Mouse (Mus musculus) T-cell, adult 2 months (primary cell): ENCODE results near the gene Dip2c.

ENCODE experiments used
- DNase-seq: peaks from one replicate; pipeline ENCODE4 v3.0.0; 2022; ENCODE audit warnings: low spot score

The Dip2c gene

DNA sequence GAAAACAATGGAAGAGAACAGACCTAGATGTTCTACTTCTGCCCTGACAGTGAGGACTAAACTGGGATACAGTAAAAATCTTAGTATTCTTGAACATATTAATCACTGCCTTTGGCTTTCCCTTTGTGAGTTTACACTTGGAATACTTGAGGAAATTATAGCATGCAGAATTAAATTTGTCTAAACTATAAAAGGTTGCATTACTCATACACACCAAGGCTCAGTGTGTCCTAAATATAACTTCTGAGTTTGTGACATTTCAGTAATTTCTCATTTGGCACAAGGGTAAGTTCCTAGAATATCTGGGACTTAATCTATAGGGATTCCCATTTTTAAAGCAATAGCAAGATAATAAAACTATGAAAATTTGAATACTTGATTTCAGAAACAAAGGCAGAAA lies 262.2 kb downstream of the Dip2c start:
- no peak for DNase-seq

DNA sequence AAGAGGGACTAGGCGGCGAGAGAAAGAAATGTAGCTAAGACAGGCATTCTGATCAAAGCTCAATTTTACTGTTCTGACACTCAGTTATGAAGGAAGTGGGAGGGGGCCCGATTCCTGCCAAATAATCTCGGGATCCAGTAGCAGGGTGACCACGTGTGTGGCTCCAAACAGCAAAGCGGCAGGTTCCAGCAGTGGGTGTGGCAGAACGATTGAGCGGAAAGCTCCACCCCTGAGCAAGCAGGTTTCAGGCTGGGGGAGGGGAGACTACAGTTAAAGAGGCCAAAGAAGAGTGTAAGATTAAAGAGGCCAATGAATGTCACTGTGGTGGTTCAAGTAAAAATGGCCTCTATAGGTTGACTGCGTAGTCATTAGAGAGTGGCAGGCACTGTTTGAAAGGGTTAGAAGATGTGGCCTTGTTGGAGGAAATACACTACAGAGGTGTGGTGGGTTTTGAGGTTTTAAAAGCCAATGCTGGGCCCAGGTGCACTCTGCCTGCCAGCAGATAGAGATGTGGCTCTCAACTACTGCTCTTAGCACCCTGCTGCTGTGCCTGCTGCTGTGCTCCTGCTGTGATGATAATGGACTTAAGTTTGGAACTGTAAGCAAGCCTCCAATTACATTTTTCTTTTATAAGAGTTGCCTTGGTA lies 271.5 kb downstream of the Dip2c start:
- no peak for DNase-seq

DNA sequence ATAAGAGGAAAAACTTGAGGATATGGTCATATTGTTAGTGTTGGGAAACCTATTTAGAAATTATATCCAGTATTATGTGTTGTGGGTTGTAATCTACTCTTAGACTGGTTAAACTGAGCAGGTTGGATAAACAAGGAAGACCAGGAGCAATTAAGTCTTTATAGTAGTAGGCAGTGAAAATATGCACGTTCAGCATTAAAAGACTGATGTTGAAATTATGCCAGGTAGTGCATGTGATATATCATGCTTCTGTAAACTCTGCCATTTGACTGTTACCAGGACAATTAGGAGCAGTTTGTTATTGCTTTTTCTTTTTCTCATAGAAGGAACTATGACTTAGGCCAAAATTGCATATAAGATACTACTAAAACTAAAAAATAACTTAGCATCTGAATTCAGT lies 285.8 kb downstream of the Dip2c start:
- no peak for DNase-seq

DNA sequence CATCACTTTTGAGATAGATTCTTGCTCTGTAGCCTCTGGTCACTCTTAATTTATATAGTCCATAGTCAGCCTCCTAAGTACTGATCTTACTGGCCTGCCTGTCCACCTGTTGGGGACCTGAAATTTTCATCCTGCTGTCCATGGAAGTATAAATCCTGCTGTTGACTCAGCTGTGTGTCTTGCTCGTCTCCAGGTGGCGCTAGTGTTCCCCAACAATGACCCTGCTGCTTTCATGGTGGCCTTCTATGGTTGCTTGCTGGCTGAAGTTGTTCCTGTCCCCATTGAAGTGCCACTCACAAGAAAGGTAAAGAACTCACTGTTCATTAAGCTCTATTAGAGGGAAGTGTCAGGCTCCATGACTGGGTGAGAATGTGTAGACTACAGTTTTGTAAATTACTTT lies 286.6 kb downstream of the Dip2c start:
- peak; percentile 44 for DNase-seq

DNA sequence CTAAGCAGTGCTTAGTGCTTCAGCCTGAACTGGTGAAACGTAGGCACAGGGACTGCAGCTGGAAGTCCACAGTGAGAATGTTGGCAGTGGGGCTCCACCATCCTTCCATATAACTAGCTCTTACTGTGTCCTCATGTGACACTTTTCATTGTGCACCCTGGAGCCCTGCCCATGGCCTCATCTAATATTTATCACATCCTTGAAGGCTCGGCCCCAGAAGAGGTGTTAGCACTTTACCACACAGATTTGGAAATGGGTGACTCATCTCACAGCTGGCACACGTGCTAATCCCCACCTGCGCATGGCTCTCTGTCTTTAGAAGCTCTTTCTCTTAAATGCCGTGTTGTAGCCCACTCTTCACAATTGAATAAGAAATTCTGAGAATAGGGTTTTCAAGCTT lies 292.5 kb downstream of the Dip2c start:
- DNase-seq, result no peak

DNA sequence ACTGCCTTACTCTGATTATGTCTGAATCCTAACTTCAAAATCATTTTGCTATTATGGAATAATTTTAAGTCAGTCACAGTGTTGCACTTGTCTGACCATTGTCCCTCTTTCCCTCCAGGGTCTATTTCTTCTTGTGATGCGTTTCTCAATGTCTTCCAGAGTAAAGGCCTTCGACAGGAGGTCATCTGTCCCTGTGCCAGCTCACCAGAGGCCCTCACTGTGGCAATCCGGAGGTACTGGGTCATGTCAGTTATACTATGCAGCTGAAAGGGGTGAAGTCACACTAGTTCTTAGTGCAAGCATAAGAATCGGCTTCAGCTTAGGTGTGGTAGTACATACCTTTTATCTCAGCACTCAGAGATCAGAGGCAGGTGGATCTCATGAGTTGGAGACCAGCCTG lies 300.4 kb downstream of the Dip2c start:
- no peak for DNase-seq

DNA sequence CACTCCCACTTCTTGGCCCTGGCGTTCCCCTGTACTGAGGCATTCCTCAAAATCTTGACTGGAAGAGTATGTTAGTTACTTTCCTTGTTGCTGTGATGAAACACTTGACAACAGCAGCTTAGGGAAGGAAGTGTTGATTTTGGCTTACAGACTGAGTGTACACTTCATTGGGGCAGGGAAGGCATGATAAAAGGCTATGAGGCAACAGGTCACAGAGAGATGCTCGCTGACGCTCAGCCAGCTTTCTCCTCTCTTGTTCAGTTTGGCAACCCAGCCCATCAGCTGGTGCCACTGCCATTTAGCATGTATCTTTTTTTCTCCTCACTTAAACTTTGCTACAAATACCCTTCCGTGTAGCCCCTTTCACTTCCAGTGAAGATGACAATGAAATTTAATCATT lies 302.1 kb downstream of the Dip2c start:
- DNase-seq, result no peak

DNA sequence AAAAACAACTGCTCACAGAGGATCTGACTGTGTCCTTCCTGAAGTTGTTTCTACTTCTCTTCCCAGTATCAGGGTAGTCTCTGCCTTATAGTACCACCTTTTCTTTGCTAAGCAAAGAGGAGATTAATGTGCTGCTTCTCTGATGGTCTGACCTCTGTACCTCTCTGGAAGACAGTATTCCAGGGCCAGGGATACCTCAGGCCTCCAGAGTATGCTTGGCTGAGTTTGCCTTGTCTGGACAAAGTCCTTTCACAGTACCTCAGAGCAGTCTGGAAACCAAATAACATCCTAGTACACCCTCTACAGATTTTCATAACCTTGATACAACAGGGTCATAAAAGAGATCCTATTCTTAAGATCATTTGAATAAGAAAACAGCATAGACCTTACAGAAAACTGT lies 305.5 kb downstream of the Dip2c start:
- DNase-seq, result no peak

DNA sequence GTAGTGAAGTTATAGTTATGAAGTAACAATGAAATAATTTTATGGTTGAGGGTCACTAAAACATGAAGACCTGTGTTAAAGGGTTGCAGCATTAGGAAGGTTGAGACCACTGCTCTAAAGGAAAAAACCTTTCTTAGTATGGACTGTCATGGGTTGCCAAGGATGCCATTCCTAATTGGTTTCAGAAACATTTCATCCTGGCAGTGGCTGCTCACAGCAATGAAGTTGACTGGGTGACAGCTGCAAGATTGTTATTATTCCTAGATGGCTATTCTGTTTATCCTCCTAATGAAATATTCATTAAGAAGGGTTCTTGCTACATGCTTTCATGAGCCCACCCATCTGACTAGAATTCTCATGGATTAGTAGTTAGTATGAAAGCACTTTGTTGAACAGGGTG lies 307.3 kb downstream of the Dip2c start:
- DNase-seq, result no peak

DNA sequence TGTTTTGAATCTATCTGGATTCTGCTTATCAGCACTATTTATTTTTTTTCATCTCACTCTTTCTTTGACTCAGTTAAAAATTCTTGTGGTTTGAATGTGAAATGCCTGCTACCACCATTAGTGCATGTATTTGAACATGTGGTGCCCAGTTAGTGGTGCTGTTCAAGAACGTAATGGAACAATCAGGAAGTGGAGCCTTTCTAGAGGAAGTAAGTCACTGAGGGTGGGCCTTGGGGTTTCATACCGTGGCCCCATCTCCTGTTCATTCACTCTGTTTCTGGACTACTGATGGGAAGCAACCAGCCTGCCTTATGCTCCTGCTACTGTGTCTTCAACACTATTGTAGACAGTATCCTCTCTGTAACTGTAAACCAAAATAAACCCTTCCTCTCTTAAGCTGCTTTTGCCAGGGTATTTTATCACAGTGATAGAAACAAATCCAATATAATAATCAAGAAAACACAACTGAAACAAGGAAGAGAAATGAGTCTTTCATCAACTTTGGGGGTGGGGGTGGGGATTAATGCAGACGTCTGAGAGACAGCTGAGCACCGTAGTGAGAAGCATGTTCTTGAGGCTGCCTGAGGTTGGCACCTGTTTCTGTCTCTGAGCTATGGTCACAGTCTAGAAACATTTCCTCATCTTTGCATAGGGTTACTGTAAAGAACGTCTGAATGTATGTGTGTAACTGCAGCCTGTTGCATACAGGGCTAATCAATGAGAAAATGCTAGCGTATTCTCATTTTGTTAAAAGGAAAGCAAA lies 323.2 kb downstream of the Dip2c start:
- DNase-seq, result no peak

DNA sequence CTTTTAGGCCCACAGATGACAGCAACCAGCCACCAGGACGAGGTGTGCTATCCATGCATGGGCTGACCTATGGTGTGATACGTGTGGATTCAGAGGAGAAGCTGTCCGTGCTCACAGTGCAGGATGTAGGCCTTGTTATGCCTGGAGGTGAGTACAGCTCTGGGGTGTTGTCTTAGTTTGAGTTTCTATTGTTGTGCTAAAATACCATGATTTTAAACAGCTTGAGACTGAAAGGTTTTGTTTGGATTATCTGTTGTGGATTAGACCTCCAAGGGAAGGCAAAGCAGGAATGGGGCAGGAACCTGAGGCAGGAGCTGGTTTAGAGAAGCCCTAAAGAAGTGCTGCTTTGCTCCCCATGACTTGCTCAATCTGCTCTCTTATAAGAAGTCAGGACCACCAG lies 325.0 kb downstream of the Dip2c start:
- DNase-seq, result no peak

DNA sequence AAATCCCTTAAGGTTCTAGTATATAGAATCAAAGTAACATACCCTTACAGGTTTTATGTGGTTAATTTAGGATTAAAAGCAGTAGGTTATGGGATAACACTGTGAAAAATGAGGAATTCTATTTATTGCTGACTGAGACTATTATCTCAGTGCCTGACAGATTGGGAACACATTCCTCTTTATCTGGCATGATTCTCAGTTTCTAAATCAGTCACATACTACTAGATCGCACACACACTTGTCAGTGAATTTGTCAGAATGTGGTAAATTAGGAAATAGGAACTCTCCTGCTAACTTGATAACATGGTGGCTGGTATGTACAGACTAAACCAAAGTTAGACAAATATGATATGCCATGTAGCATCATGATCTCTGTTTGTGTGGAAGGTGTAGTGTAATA lies 334.9 kb downstream of the Dip2c start:
- no peak for DNase-seq

DNA sequence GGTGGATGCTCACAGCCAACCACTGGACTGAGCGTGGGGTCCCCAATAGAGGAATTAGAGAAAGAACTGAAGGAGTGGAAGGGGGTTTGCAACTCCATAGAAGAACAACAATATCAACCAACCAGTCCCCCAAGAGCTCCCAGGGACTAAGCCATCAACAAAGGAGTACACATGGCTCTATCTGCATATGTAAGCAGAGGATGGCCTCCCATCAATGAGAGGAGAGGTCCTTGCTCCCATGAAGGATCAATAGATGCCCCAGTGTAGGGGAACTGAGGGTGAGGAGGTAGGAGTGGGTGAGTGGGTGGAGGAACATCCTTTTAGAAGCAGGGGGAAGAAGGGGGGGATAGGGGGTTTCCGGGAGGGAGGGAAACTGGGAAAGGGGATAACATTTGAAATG lies 356.4 kb downstream of the Dip2c start:
- DNase-seq, result no peak

DNA sequence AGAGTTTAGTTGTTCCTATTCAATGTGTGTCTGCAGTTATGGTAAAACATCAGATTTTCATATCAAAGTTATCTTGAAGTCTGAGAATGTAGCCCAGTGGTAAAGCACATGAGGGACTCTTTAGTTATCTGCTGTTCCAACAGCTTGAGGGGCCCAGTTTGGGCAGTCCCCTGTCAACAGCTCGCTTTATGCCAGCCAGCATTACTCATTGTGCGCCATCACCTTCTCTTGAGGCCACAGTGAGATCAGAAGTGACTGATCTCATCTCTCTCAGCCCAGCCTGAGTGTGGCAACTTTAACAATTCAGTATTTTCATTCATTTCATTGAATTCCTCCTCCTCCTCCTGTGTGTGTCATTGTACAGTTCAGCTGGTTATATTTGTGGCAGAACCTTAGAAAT lies 359.6 kb downstream of the Dip2c start:
- no peak for DNase-seq

DNA sequence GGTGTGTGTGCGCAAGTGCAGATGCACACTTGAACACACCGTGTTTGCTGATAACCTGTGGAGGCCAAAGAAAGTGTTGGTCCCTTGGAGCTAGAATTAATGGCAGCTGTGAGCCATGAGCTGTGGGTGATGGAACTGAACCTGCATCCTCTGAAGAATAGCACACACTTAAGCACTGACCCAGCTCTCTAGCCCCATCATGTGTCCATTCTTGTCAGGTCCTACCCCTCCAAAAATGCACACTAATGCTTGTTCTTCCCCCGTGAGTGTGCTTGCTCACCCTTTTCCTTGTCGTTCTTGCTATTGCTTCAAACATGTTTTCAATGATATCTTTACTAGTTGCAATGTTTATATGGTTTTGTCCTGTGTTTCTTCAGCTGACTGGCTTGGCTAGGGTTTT lies 360.2 kb downstream of the Dip2c start:
- no peak for DNase-seq

DNA sequence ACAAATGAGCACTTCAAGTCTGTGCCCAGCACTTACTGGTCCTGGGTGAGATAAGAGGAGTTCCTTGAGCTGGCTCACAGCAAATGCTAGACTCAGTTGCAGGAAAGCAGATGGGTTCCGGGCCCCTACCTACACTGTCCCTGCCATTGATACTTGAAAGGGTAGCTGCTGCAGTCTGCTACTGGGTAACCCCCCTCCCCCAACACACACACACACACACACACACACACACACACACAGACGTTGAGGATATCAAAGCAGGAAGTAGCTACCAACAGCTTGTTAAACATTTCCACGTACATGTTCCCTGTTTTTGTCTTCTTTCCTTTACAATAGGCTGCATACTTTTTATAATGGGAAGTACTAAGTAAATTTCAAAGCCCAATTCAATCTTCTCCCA lies 361.6 kb downstream of the Dip2c start:
- DNase-seq, result peak; percentile 7

DNA sequence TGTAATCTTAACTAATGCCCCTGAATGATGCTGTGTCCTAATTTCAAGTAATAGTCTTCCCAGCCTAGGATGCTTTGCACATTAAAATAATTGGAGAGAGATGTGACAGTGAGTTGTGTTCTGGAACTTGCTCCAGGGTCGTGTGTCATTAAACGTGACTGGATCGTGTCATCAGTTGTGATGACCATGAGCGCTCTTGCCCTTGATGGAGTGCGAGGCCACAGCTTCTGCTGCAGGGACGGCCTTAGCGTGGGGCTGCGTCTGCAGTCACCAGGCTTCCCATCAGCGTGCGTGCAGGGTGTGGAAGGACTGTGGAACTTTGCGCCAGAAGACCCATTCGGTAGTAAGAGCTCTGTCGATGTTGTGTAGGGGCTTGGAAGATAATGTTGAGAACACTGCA lies 372.4 kb downstream of the Dip2c start:
- no peak for DNase-seq

DNA sequence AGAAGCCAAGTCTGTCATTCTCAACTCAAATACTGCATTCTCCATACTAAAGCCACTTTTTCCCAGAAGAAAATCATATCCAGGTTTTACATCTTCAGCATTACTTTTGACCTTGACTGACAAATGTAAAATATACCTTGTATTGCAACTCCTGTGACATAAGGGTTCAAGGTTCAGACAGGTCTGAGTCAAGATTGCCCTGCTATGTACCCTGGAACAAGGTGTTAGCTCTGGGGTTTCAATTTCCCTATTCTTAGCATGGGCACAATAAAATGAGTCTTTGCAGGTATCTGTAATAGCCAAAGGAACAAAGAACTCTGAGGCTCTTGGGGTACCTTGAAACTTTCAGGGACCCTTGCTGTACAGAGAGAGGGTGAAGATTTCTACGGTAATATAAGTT lies 373.6 kb downstream of the Dip2c start:
- no peak for DNase-seq

DNA sequence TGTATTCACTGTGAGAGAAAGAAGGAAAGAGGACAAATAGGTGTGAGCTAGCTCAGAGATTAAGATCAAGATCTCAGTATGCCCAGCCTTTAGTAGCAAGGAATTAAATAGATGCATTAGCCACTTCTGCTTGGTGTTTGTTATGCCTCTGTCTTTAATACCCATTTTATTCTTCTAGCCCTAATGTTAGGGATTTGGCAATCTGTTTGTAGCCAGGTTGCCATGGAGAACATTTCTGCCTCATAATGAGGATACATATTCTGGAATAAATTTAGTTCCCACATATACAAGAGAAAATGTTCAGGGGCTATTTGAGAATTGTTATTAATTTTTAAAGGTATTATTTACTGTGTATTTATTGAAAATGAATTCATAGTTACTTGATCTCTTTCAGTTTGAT lies 374.3 kb downstream of the Dip2c start:
- DNase-seq, result no peak

DNA sequence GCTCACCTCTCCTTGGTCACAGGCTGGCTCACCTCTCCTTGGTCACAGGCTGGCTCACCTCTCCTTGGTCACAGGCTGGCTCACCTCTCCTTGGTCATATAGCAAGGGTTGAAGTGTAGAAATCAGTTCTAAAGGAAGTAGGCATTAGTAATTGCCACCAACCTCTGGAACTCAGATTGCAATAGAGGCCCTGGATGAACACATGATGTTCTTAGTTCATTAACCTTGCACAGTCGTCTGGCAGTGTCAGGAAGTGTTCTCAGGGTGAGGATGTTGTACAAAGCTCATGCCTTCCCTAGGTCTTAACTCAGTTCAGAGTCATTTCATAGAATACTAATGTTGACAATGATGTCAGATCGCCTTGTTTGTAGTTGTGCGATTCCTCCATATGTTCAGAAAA lies 376.7 kb downstream of the Dip2c start:
- DNase-seq, result no peak

DNA sequence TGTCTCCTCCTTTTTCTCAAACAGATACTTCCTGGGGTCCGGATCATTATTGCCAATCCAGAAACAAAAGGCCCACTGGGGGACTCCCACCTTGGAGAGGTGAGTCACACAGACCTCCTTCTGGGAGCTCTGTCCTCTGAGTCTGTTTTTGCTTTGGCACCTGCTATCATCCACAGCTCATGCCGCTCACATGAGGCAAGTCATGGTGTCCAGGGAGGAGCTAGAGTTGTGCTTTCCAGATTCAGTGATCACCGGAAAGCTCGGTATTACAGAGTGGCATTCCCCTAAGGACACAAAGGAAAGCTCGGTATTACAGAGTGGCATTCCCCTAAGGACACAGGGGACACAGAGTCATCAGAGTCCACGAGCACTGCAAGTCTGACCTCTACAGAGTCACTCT lies 380.3 kb downstream of the Dip2c start:
- no peak for DNase-seq

DNA sequence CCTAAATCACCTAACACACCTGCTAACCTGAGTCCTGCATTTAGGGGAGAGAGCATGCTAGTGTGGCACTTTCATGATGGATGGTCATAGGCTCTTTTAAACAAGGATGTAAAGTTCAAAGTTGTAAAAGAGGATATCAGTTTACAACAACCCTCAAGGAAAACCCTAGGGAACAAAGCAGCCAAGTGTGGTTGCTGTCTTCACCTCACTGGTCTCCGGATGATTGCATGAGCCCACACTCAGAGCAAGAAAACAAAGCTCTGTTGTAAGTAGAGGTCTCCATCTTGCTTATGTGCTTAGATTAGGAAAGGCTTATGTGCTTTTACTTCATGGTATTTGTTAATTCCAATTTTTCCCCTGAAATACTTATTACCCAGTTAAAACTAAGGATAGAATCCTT lies 384.4 kb downstream of the Dip2c start:
- DNase-seq, result no peak

DNA sequence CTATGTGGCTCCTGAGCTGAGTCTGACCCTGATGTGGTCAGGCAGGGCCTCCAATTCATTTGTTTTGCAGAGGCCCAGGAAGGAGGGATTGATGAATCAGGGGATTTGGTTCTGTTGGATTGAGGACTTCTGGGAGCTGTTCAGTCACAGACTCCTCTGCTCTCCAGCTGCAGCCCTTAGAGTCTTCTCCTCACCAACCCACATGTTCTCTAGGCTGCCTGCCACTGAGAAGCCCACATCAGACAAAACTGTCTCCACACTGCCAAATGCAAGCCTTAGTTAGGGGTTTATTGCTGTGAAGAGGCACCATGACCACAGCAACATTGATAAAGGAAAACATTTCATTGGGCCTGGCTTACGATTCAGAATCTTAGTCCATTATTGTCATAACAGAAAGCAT lies 387.3 kb downstream of the Dip2c start:
- DNase-seq, result no peak

DNA sequence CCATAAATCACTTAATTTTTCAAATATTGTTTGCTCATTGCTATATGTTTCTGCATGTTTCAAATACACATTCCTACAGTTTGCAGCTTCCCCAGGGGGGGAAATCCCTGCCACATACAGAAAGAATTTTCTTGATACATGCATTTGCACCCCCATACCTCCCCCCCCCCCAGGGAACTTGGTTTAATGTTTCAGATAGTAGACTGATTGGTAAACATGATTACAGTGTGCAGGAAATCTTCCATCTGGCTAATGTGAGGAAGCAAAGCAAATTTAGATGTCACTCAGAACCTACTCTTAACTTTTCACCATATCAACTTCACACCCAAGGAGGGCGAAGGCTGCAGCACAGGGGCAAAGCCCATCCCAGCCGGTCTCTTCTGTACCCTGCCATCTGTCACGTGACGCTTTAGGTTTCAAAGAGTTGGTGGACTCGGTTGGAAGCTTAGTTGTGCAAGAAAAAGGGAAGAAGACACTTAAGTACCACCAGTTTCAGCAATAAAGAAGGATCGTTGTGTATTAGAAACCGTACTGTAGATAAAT lies 391.7 kb downstream of the Dip2c start:
- no peak for DNase-seq
